Mouse (Mus musculus) lung, postnatal 0 days (tissue): ENCODE results near the gene Bricd5. TPM values are rescaled to one million over a fixed set of nuclear protein-coding genes. Genes with fewer than 3 reads are reported as not detected.

Source experiments
- ATAC-seq: fragments of 200-750 bp; cut with Nextera tagmentation; 2 replicates; pipeline ENCODE4 v1.8.0; 2017; ENCODE audit warnings: moderate library complexity
- DNase-seq: peaks from one replicate; pipeline ENCODE4 v3.0.0-alpha.2; 2016; ENCODE audit warnings: low spot score
- H3K27ac ChIP-seq: fragments of 300-500 bp; sonication (generic); 2 replicates; pipeline ENCODE4 v1.5.1; 2014; ENCODE audit warnings: antibody characterized with exemption, mild to moderate bottlenecking, low read length, mixed read lengths
- H3K27me3 ChIP-seq: fragments of 300-500 bp; sonication (generic); replicated peaks from 2 replicates; pipeline ENCODE4 v1.6.1; 2014; ENCODE audit warnings: low read length, mixed read lengths; ENCODE audit not compliant: insufficient read depth
- H3K36me3 ChIP-seq: fragments of 300-500 bp; sonication (generic); 2 replicates; pipeline ENCODE4 v1.6.1; 2014; ENCODE audit warnings: low read length, mixed read lengths; ENCODE audit not compliant: insufficient read depth
- H3K4me1 ChIP-seq: fragments of 300-500 bp; sonication (generic); 2 replicates; pipeline ENCODE4 v1.6.1; 2014; ENCODE audit warnings: antibody characterized with exemption, low read depth, low read length, mixed read lengths; ENCODE audit not compliant: insufficient read depth
- H3K4me2 ChIP-seq: fragments of 300-500 bp; sonication (generic); replicated peaks from 2 replicates; pipeline ENCODE4 v1.6.1; 2014; ENCODE audit warnings: low read depth, mild to moderate bottlenecking, low read length, moderate library complexity, mixed read lengths
- H3K4me3 ChIP-seq: fragments of 300-500 bp; sonication (generic); 2 replicates; pipeline ENCODE4 v1.5.1; 2014; ENCODE audit warnings: low read depth, low read length
- H3K9ac ChIP-seq: fragments of 300-500 bp; sonication (generic); replicated peaks from 2 replicates; pipeline ENCODE4 v1.6.1; 2014; ENCODE audit warnings: low read depth, mild to moderate bottlenecking
- H3K9me3 ChIP-seq: fragments of 300-500 bp; sonication (generic); 2 replicates; pipeline ENCODE4 v1.6.1; 2016; ENCODE audit warnings: low read length, mixed read lengths
- CTCF ChIP-seq: IDR thresholded peaks from 2 replicates; pipeline ENCODE4 v1.5.1; 2016; ENCODE audit warnings: antibody characterized with exemption, mild to moderate bottlenecking
- EP300 ChIP-seq: IDR thresholded peaks from 2 replicates; pipeline ENCODE4 v1.6.1; 2016; ENCODE audit warnings: antibody characterized with exemption, mild to moderate bottlenecking, control low read depth
- WGBS: fragments of 180-500 bp; shearing (Covaris S2); extraction: QIAGEN DNeasy Blood & Tissue Kit; methylation state at CpG from one replicate; pipeline ENCODE4 v1.1.7; 2014; 5-methylcytosine and 5-hydroxymethylcytosine counted together
- polyA plus RNA-seq: library from polyadenylated mRNA; unstranded; fragments of >200 nt; fragmentation: Nextera tagmentation; extraction: Ambion mirVana; gene quantifications from 2 replicates; pipeline ENCODE4 v1.2.1, GENCODE M21; 2015

Gene Bricd5
- polyA plus RNA-seq, 1 experiment from 2014 or later, result not detected

DNA sequence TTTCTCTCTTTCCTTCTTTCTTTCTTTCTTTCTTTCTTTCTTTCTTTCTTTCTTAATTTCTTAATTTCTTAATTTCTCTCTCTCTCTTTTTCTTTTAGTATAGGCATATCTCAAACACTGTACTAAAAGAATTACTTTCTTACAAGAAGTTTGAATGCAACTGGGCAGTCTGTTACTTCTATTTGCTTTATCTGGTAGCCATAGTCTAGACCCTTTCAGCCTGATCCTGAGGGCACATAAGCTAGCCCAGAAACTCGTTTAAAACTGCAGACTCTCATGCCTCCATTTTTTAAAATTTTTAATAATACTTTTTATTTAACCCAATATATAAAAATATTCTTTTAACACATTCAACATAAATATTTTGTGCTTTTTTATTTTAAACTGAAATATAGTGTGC lies 5.7 kb downstream of the Bricd5 start:
- 13% methylated on average over 1 of the region's 1 CpGs for whole genome bisulfite sequencing
- TF ChIP-seq EP300 (no peak), CTCF (no peak)
- no peaks in the 10 kb centered on the region for H3K27me3 ChIP-seq
- peaks cover 8% of the 10 kb centered on the region; the same call in 1 of the 2 replicates for H3K4me1 ChIP-seq
- H3K4me2 ChIP-seq, result no peak overlapping the region; the same call in 1 of the 2 replicates
- H3K27ac ChIP-seq, result no peak overlapping the region
- H3K36me3 ChIP-seq, result peaks cover 17% of the 10 kb centered on the region; the same call in 1 of the 2 replicates
- no peaks in the 10 kb centered on the region for H3K9me3 ChIP-seq
- ATAC-seq (no peak), DNase-seq (no peak)
- H3K4me3 ChIP-seq, result peak overlapping the region; percentile 91; the same call in 1 of the 2 replicates
- no peak overlapping the region for H3K9ac ChIP-seq

DNA sequence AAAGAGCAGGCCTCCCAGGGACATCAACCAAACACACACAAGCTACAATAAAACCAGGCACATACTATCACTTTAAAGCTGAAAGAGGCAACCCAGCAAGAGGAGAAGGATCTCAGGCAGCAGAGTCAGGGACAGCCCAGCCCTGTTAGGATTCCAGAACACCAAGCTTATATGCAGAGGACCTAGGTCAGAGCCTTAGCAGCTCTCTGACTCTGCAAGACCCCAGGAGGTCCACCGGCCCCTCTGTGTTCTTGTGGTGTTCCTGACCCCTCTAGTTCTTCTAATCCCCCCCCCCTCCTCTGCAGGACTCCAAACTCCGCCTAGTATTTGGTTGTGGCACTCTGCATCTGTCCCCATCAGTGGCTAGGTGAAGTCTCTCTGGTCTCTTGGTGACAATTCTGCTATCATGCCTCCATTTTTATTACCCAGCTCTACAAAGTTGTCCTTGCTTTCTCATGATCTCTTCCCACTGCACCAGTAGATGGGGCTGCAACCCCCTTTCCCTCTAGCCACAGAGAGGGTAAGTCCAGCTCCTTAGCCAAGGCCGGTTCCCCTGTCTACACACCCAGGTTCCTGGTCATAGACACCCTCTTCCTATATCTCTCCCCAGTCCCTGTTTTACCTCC lies 6.6 kb downstream of the Bricd5 start:
- WGBS, result 41% methylated on average over 3 of the region's 3 CpGs
- no peak overlapping the region for H3K4me2 ChIP-seq
- H3K4me3 ChIP-seq, result no peak overlapping the region
- no peak for ATAC-seq
- DNase-seq, result peak; percentile 16
- peaks cover 8% of the 10 kb centered on the region; the same call in 1 of the 2 replicates for H3K4me1 ChIP-seq
- TF ChIP-seq CTCF (peak; percentile 51), EP300 (no peak)
- H3K9me3 ChIP-seq, result no peaks in the 10 kb centered on the region
- no peak overlapping the region for H3K27ac ChIP-seq
- no peak overlapping the region for H3K9ac ChIP-seq
- H3K36me3 ChIP-seq, result peaks cover 11% of the 10 kb centered on the region; the same call in 1 of the 2 replicates
- no peaks in the 10 kb centered on the region for H3K27me3 ChIP-seq

DNA sequence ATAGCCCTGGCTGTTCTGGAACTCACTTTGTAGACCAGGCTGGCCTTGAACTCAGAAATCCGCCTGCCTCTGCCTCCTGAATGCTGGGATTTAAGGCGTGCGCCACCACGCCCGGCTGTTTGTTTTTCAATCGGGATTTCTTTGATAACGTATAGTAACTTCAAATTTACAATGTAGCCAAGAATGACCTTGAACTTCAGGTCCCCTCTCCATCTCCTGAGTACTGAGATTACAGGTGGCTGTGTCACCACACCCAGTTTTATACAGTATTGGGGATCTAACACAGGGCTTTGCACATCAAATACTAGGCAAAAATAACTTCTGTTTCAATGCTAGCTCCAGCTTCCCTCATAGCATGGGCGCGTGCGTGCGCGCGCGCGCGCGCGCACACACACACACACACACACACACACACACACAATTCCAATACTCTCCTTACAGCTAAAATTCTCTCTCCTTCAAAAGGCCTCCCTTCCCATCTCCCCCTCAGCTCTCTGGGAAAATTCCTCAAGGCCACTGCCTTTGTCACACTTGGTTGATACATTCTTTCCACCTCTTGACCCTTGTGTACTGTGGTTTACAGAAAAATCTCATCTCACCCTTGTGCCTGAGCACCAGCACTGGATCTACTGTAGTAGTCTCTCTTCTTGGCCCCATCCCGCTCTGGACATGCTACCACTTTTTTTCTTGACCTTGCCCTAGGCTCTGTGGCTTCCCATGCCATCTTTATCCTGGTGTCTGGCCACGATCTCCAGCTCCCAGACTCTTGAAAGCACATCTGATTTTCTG lies 7.5 kb downstream of the Bricd5 start:
- Histone ChIP-seq H3K9ac (no peak overlapping the region), H3K4me2 (no peak overlapping the region), H3K4me1 (peaks cover 8% of the 10 kb centered on the region; the same call in 1 of the 2 replicates), H3K4me3 (no peak overlapping the region), H3K27ac (no peak overlapping the region), H3K27me3 (no peaks in the 10 kb centered on the region), H3K9me3 (no peaks in the 10 kb centered on the region), H3K36me3 (peaks cover 2% of the 10 kb centered on the region; the same call in 1 of the 2 replicates)
- TF ChIP-seq CTCF (no peak), EP300 (no peak)
- ATAC-seq, result no peak
- no peak for DNase-seq
- WGBS, result 86% methylated on average over 20 of the region's 20 CpGs

DNA sequence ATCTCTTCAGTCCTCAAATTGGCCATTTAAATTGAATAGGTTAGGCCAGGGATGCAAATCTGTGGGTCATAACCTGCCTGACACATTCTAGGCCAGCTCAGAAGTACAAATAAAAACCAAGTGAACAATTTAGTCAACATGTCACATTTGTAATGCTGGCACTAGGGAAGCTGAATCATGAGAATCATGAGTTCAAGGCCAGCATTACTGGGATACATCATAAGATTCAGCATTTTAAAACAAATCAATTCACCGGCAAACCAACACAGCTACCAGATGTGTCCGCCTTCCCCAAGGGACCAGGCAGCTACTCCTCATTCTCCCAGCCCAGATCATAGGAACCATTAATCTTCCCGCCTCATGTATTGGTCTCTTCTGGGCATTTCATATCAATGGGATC lies 9.8 kb downstream of the Bricd5 start:
- Histone ChIP-seq H3K4me1 (no peaks in the 10 kb centered on the region), H3K27me3 (no peaks in the 10 kb centered on the region), H3K9me3 (no peaks in the 10 kb centered on the region), H3K4me3 (no peak overlapping the region), H3K4me2 (no peak overlapping the region), H3K36me3 (no peaks in the 10 kb centered on the region), H3K9ac (no peak overlapping the region), H3K27ac (no peak overlapping the region)
- ATAC-seq, result no peak
- 95% methylated on average over 3 of the region's 3 CpGs for WGBS
- no peak for DNase-seq
- TF ChIP-seq EP300, result no peak

DNA sequence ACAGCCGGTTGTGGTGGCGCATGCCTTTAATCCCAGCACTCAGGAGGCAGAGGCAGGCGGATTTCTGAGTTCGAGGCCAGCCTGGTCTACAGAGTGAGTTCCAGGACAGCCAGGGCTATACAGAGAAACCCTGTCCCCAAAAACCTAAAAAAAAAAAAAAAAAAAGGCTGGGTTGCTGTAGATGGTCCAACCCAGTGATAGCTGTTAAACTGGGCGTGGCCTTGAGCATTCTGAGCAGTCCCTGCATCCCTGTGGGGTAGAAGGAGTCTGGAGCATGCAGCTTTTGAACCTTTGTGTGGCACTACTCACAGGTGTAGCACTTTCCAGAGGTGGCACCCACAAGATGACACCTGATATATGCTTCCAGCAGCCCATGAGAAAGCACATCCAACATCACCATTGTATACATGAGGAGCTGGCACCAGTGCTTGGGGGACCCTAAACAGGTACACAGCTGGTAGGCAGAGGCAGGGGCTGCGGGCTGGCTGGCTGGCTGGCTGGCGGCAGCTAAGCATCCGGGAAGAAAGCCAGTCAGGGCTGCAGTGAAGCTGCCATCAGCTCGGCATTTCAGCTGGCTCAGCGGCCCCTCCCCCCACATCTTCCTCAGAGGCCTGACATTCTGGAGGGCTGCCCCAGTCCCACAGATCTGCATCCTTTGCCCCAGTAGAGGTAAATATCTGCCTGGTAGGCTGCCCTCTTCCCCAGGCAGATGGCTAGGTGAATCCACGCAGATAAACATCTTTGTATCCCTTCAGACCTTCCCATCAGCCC lies 11.6 kb downstream of the Bricd5 start:
- ATAC-seq (no peak), DNase-seq (no peak)
- no peak overlapping the region for H3K9ac ChIP-seq
- 51% methylated on average over 11 of the region's 11 CpGs for WGBS
- H3K27ac ChIP-seq, result no peak overlapping the region
- H3K9me3 ChIP-seq, result no peaks in the 10 kb centered on the region
- TF ChIP-seq CTCF (no peak), EP300 (no peak)
- H3K36me3 ChIP-seq, result no peaks in the 10 kb centered on the region
- H3K4me2 ChIP-seq, result no peak overlapping the region
- H3K27me3 ChIP-seq, result peaks cover 7% of the 10 kb centered on the region; the same call in 1 of the 2 replicates
- peaks cover 5% of the 10 kb centered on the region; the same call in 1 of the 2 replicates for H3K4me1 ChIP-seq
- no peak overlapping the region for H3K4me3 ChIP-seq
